Mouse (Mus musculus): ENCODE results near the gene D430042O09Rik.
"Not testable (repeated sequence)": the region's sequence is repeated elsewhere in the genome, so short reads cannot be mapped to it uniquely, and the experiment has no call there.

D430042O09Rik gene

GRCm38 (mm10) chr7:125707593-125708022 is at the start of gene D430042O09Rik, which contains the start of gene Gtf3c1:
TSS of gene D430042O09Rik (plus strand) at chr7:125707888.
TSS of gene Gtf3c1 (minus strand) at chr7:125707780.
- DNase-seq: peak; percentile 99

GRCm38 (mm10) chr7:125663654-125664053 is 44.0 kb upstream of the D430042O09Rik start:
- no peak for DNase-seq

GRCm38 (mm10) chr7:125670865-125671264 is 36.8 kb upstream of the D430042O09Rik start:
- DNase-seq: no peak

- DNase-seq: no peak
Observed at GRCm38 (mm10) chr7:125671396-125671795, 36.3 kb upstream of the D430042O09Rik start.

GRCm38 (mm10) chr7:125674916-125675315 is 32.8 kb upstream of the D430042O09Rik start:
- no peak for DNase-seq

GRCm38 (mm10) chr7:125678756-125679155 is 28.9 kb upstream of the D430042O09Rik start:
- DNase-seq: peak; percentile 57

GRCm38 (mm10) chr7:125679936-125680335 is 27.8 kb upstream of the D430042O09Rik start:
- no peak for DNase-seq

GRCm38 (mm10) chr7:125690516-125690915 is 17.2 kb upstream of the D430042O09Rik start:
- DNase-seq: no peak

- no peak for DNase-seq
Observed at GRCm38 (mm10) chr7:125694056-125694455, 13.6 kb upstream of the D430042O09Rik start.

- DNase-seq: no peak
Observed at GRCm38 (mm10) chr7:125702791-125703190, 4.9 kb upstream of the D430042O09Rik start.

GRCm38 (mm10) chr7:125707186-125707585 is 502 bp upstream of the D430042O09Rik start:
- DNase-seq: no peak

GRCm38 (mm10) chr7:125708100-125708499 is 412 bp downstream of the D430042O09Rik start:
- DNase-seq: no peak

- DNase-seq: not testable (repeated sequence)
Observed at GRCm38 (mm10) chr7:125713542-125714055, 5.9 kb downstream of the D430042O09Rik start.

- no peak for DNase-seq
Observed at GRCm38 (mm10) chr7:125714803-125715202, 7.1 kb downstream of the D430042O09Rik start.

GRCm38 (mm10) chr7:125716724-125717123 is 9.0 kb downstream of the D430042O09Rik start:
- DNase-seq: no peak

GRCm38 (mm10) chr7:125717612-125718011 is 9.9 kb downstream of the D430042O09Rik start:
- no peak for DNase-seq

GRCm38 (mm10) chr7:125720370-125720769 is 12.7 kb downstream of the D430042O09Rik start:
- no peak for DNase-seq

GRCm38 (mm10) chr7:125721033-125721432 is 13.3 kb downstream of the D430042O09Rik start:
- no peak for DNase-seq

GRCm38 (mm10) chr7:125722127-125722526 is 14.4 kb downstream of the D430042O09Rik start:
- DNase-seq: no peak

GRCm38 (mm10) chr7:125723189-125723972 is 15.7 kb downstream of the D430042O09Rik start:
- no peak for DNase-seq

- DNase-seq: peak; percentile 67
Observed at GRCm38 (mm10) chr7:125731679-125732078, 24.0 kb downstream of the D430042O09Rik start.

GRCm38 (mm10) chr7:125733791-125734190 is 26.1 kb downstream of the D430042O09Rik start:
- no peak for DNase-seq

GRCm38 (mm10) chr7:125736366-125737015 is 28.8 kb downstream of the D430042O09Rik start:
- peak; percentile 68 for DNase-seq

GRCm38 (mm10) chr7:125740521-125740920 is 32.8 kb downstream of the D430042O09Rik start:
- no peak for DNase-seq
